Mouse (Mus musculus): ENCODE data around the gene Ogg1. TPM values are rescaled to one million over a fixed set of nuclear protein-coding genes. Genes with fewer than 3 reads are reported as not detected.

The Ogg1 gene
- polyA plus RNA-seq, 1 experiment from 2014 or later = 16.1 TPM

GRCm38 (mm10) chr6:113384351-113384927 lies 57.7 kb downstream of the Ogg1 start:
- Histone ChIP-seq H3K9me3 (replicated peaks) (no peaks in the 10 kb centered on the region), H3K4me3 (no peak overlapping the region), H3K27ac (replicated peaks) (no peak overlapping the region), H3K27me3 (ENCODE audit: low read depth, poor library complexity, severe bottlenecking) (no peaks in the 10 kb centered on the region), H3K4me1 (peaks cover 5% of the 10 kb centered on the region; the same call in 1 of the 2 replicates), H3K36me3 (peaks cover 94% of the 10 kb centered on the region)
- no peak for DNase-seq (ENCODE audit: low spot score)
- 92% methylated on average over 8 of the region's 8 CpGs for WGBS

Other genes starting within 250 kb of the Ogg1 start
- 74.3 and 79.0 TPM in 2 replicates for gene Setd5, start 249.6 kb upstream of the Ogg1 start, polyA plus RNA-seq (2016; fragmentation: Nextera tagmentation; extraction: Ambion mirVana)
- 13.8 and 21.6 TPM in 2 replicates for gene Lhfpl4, start 131.6 kb upstream of the Ogg1 start, polyA plus RNA-seq (2016; fragmentation: Nextera tagmentation; extraction: Ambion mirVana)
- 49.2 and 51.0 TPM in 2 replicates for gene Mtmr14, start 89.1 kb upstream of the Ogg1 start, polyA plus RNA-seq (2016; fragmentation: Nextera tagmentation; extraction: Ambion mirVana)
- gene Cpne9, start 44.7 kb upstream of the Ogg1 start, polyA plus RNA-seq (2016; fragmentation: Nextera tagmentation; extraction: Ambion mirVana) = 0.27 and 0.38 TPM in 2 replicates
- gene Brpf1, start 19.8 kb upstream of the Ogg1 start, polyA plus RNA-seq (2016; fragmentation: Nextera tagmentation; extraction: Ambion mirVana) = 22.4 and 26.2 TPM in 2 replicates
- 47.2 and 54.3 TPM in 2 replicates for gene Camk1, start 17.0 kb downstream of the Ogg1 start, polyA plus RNA-seq (2016; fragmentation: Nextera tagmentation; extraction: Ambion mirVana)
- gene Tada3, start 50.9 kb downstream of the Ogg1 start, polyA plus RNA-seq (2016; fragmentation: Nextera tagmentation; extraction: Ambion mirVana) = 59.2 and 62.9 TPM in 2 replicates
- gene Arpc4, start 51.1 kb downstream of the Ogg1 start, polyA plus RNA-seq (2016; fragmentation: Nextera tagmentation; extraction: Ambion mirVana) = 379 and 381 TPM in 2 replicates
- gene Ttll3, start 62.3 kb downstream of the Ogg1 start, polyA plus RNA-seq (2016; fragmentation: Nextera tagmentation; extraction: Ambion mirVana) = 5.9 and 6.7 TPM in 2 replicates
- gene Rpusd3, start 92.4 kb downstream of the Ogg1 start, polyA plus RNA-seq (2016; fragmentation: Nextera tagmentation; extraction: Ambion mirVana) = 36.3 and 43.4 TPM in 2 replicates
- gene Cidec, start 108.8 kb downstream of the Ogg1 start, polyA plus RNA-seq (2016; fragmentation: Nextera tagmentation; extraction: Ambion mirVana) = not detected in 2 replicates
- 90.0 and 93.5 TPM in 2 replicates for gene Jagn1, start 115.6 kb downstream of the Ogg1 start, polyA plus RNA-seq (2016; fragmentation: Nextera tagmentation; extraction: Ambion mirVana)
- gene Il17re, start 131.5 kb downstream of the Ogg1 start, polyA plus RNA-seq (2016; fragmentation: Nextera tagmentation; extraction: Ambion mirVana) = 1.1 and 1.4 TPM in 2 replicates
- 4.4 and 5.3 TPM in 2 replicates for gene Il17rc, start 144.5 kb downstream of the Ogg1 start, polyA plus RNA-seq (2016; fragmentation: Nextera tagmentation; extraction: Ambion mirVana)
- gene Creld1, start 156.3 kb downstream of the Ogg1 start, polyA plus RNA-seq (2016; fragmentation: Nextera tagmentation; extraction: Ambion mirVana) = 43.0 and 45.4 TPM in 2 replicates
- 2.0 and 2.3 TPM in 2 replicates for gene Prrt3, start 175.0 kb downstream of the Ogg1 start, polyA plus RNA-seq (2016; fragmentation: Nextera tagmentation; extraction: Ambion mirVana)
- 82.0 and 83.4 TPM in 2 replicates for gene Emc3, start 204.7 kb downstream of the Ogg1 start, polyA plus RNA-seq (2016; fragmentation: Nextera tagmentation; extraction: Ambion mirVana)
- gene Fancd2, start 204.7 kb downstream of the Ogg1 start, polyA plus RNA-seq (2016; fragmentation: Nextera tagmentation; extraction: Ambion mirVana) = 18.1 and 18.2 TPM in 2 replicates